Mouse (Mus musculus): ENCODE measurements around the gene Plcb1. TPM values are rescaled to one million over a fixed set of nuclear protein-coding genes. Genes with fewer than 3 reads are reported as not detected.

The Plcb1 gene
- polyA plus RNA-seq, 1 experiment from 2014 or later, result 7.7 TPM

GRCm38 (mm10) chr2:135307787-135308186 is 521.9 kb downstream of the Plcb1 start:
- H3K27me3 ChIP-seq (replicated peaks; ENCODE audit: control insufficient read depth, insufficient read depth, low read length), result no peaks in the 10 kb centered on the region
- no peak for ATAC-seq

GRCm38 (mm10) chr2:135315980-135316379 is 530.1 kb downstream of the Plcb1 start:
- H3K4me2 ChIP-seq (replicated peaks; ENCODE audit: low read depth), result no peak overlapping the region
- H3K9me3 ChIP-seq (ENCODE audit: control insufficient read depth), result no peaks in the 10 kb centered on the region
- no peaks in the 10 kb centered on the region for H3K36me3 ChIP-seq (ENCODE audit: control insufficient read depth, insufficient read depth)
- H3K27ac ChIP-seq (ENCODE audit: low read depth, low read length), result no peak overlapping the region
- H3K4me1 ChIP-seq (replicated peaks; ENCODE audit: control insufficient read depth, insufficient read depth, low read length), result no peaks in the 10 kb centered on the region
- no peaks in the 10 kb centered on the region for H3K27me3 ChIP-seq (replicated peaks; ENCODE audit: control insufficient read depth, insufficient read depth, low read length)
- no peak overlapping the region for H3K4me3 ChIP-seq (ENCODE audit: low read depth, low read length)
- 88% methylated on average over 3 of the region's 3 CpGs for WGBS
- no peak for ATAC-seq
- no peak for TF ChIP-seq CTCF (IDR thresholded peaks at IDR 0.05; ENCODE audit: low read depth)
- no peak overlapping the region for H3K9ac ChIP-seq (ENCODE audit: low read depth, low read length)

More at GRCm38 (mm10) chr2:135307787-135308186, 521.9 kb downstream of the Plcb1 start:
- no peak overlapping the region for H3K27ac ChIP-seq (ENCODE audit: low read depth, low read length)
- no peak for TF ChIP-seq CTCF (IDR thresholded peaks at IDR 0.05; ENCODE audit: low read depth)
- no peaks in the 10 kb centered on the region for H3K9me3 ChIP-seq (ENCODE audit: control insufficient read depth)
- 84% methylated on average over 4 of the region's 4 CpGs for WGBS
- H3K9ac ChIP-seq (ENCODE audit: low read depth, low read length), result no peak overlapping the region
- no peak overlapping the region for H3K4me3 ChIP-seq (ENCODE audit: low read depth, low read length)
- no peaks in the 10 kb centered on the region for H3K4me1 ChIP-seq (replicated peaks; ENCODE audit: control insufficient read depth, insufficient read depth, low read length)
- no peak overlapping the region for H3K4me2 ChIP-seq (replicated peaks; ENCODE audit: low read depth)
- H3K36me3 ChIP-seq (ENCODE audit: control insufficient read depth, insufficient read depth), result no peaks in the 10 kb centered on the region

GRCm38 (mm10) chr2:135318136-135318535 is 532.3 kb downstream of the Plcb1 start:
- Histone ChIP-seq H3K4me3 (ENCODE audit: low read depth, low read length) (no peak overlapping the region), H3K27me3 (replicated peaks; ENCODE audit: control insufficient read depth, insufficient read depth, low read length) (no peaks in the 10 kb centered on the region), H3K9me3 (ENCODE audit: control insufficient read depth) (no peaks in the 10 kb centered on the region), H3K9ac (ENCODE audit: low read depth, low read length) (no peak overlapping the region), H3K36me3 (ENCODE audit: control insufficient read depth, insufficient read depth) (no peaks in the 10 kb centered on the region), H3K27ac (ENCODE audit: low read depth, low read length) (no peak overlapping the region), H3K4me2 (replicated peaks; ENCODE audit: low read depth) (no peak overlapping the region), H3K4me1 (replicated peaks; ENCODE audit: control insufficient read depth, insufficient read depth, low read length) (no peaks in the 10 kb centered on the region)
- TF ChIP-seq CTCF (IDR thresholded peaks at IDR 0.05; ENCODE audit: low read depth), result no peak
- 91% methylated on average over 1 of the region's 1 CpGs for WGBS
- no peak for ATAC-seq

GRCm38 (mm10) chr2:135323276-135323954 is 537.5 kb downstream of the Plcb1 start:
- H3K27ac ChIP-seq (ENCODE audit: low read depth, low read length), result no peak overlapping the region
- H3K9ac ChIP-seq (ENCODE audit: low read depth, low read length), result no peak overlapping the region
- H3K27me3 ChIP-seq (replicated peaks; ENCODE audit: control insufficient read depth, insufficient read depth, low read length), result no peaks in the 10 kb centered on the region
- no peak for ATAC-seq
- no peaks in the 10 kb centered on the region for H3K36me3 ChIP-seq (ENCODE audit: control insufficient read depth, insufficient read depth)
- H3K9me3 ChIP-seq (ENCODE audit: control insufficient read depth), result no peaks in the 10 kb centered on the region
- 82% methylated on average over 7 of the region's 7 CpGs for WGBS
- TF ChIP-seq CTCF (IDR thresholded peaks at IDR 0.05; ENCODE audit: low read depth), result 0 out of 2 replicates have a peak, but pooled peaks have one; percentile 21
- H3K4me1 ChIP-seq (replicated peaks; ENCODE audit: control insufficient read depth, insufficient read depth, low read length), result no peaks in the 10 kb centered on the region
- no peak overlapping the region for H3K4me3 ChIP-seq (ENCODE audit: low read depth, low read length)
- H3K4me2 ChIP-seq (replicated peaks; ENCODE audit: low read depth), result no peak overlapping the region

- no peak for ATAC-seq
- no peak overlapping the region for H3K4me3 ChIP-seq (ENCODE audit: low read depth, low read length)
- H3K27me3 ChIP-seq (replicated peaks; ENCODE audit: control insufficient read depth, insufficient read depth, low read length), result no peaks in the 10 kb centered on the region
- no peak overlapping the region for H3K27ac ChIP-seq (ENCODE audit: low read depth, low read length)
- H3K4me2 ChIP-seq (replicated peaks; ENCODE audit: low read depth), result no peak overlapping the region
- no peak overlapping the region for H3K9ac ChIP-seq (ENCODE audit: low read depth, low read length)
- peak; percentile 88 for TF ChIP-seq CTCF (IDR thresholded peaks at IDR 0.05; ENCODE audit: low read depth)
- H3K36me3 ChIP-seq (ENCODE audit: control insufficient read depth, insufficient read depth), result no peaks in the 10 kb centered on the region
- no peaks in the 10 kb centered on the region for H3K9me3 ChIP-seq (ENCODE audit: control insufficient read depth)
- WGBS, result 48% methylated on average over 4 of the region's 4 CpGs
- no peaks in the 10 kb centered on the region for H3K4me1 ChIP-seq (replicated peaks; ENCODE audit: control insufficient read depth, insufficient read depth, low read length)
Measured at GRCm38 (mm10) chr2:135323955-135324302, 538.1 kb downstream of the Plcb1 start.

GRCm38 (mm10) chr2:135328756-135329155 is 542.9 kb downstream of the Plcb1 start:
- Histone ChIP-seq H3K27me3 (replicated peaks; ENCODE audit: control insufficient read depth, insufficient read depth, low read length) (no peaks in the 10 kb centered on the region), H3K9me3 (ENCODE audit: control insufficient read depth) (no peaks in the 10 kb centered on the region), H3K4me3 (ENCODE audit: low read depth, low read length) (no peak overlapping the region), H3K27ac (ENCODE audit: low read depth, low read length) (no peak overlapping the region), H3K4me1 (replicated peaks; ENCODE audit: control insufficient read depth, insufficient read depth, low read length) (no peaks in the 10 kb centered on the region), H3K4me2 (replicated peaks; ENCODE audit: low read depth) (no peak overlapping the region), H3K36me3 (ENCODE audit: control insufficient read depth, insufficient read depth) (no peaks in the 10 kb centered on the region), H3K9ac (ENCODE audit: low read depth, low read length) (no peak overlapping the region)
- WGBS, result 1% methylated on average over 2 of the region's 2 CpGs
- TF ChIP-seq CTCF (IDR thresholded peaks at IDR 0.05; ENCODE audit: low read depth), result peak; percentile 95
- no peak for ATAC-seq
